Mouse (Mus musculus) MEL (cell line): ENCODE results near the gene Kcnh7. TPM values are rescaled to one million over a fixed set of nuclear protein-coding genes. Genes with fewer than 3 reads are reported as not detected.

Experiments used
- DNase-seq: peaks from one replicate; pipeline ENCODE4 v3.0.0; 2011; ENCODE audit warnings: low read depth, low spot score
- H3K27ac ChIP-seq: 2 replicates; pipeline ENCODE4 v1.5.1; 2012; ENCODE audit warnings: low read depth, mild to moderate bottlenecking, control low read depth, low read length, moderate library complexity; ENCODE audit not compliant: control insufficient read depth
- H3K27me3 ChIP-seq, 2 experiments: fragments of 150-350 bp in 1 of 2; sonication (generic) in 1 of 2; 2 replicates each; pipeline ENCODE4 v1.6.1; 2012; ENCODE audit warnings: low read length in 2 of 2, mild to moderate bottlenecking in 2 of 2, improper control_type of control experiment in 1 of 2, moderate library complexity in 1 of 2; ENCODE audit not compliant: insufficient read depth in 2 of 2, control insufficient read depth in 1 of 2
- H3K36me3 ChIP-seq, 2 experiments: 2 replicates each; pipeline ENCODE4 v1.6.1; 2012 to 2014; ENCODE audit warnings: low read length in 2 of 2, improper control_type of control experiment in 1 of 2, inconsistent platforms in 1 of 2, mild to moderate bottlenecking in 1 of 2; ENCODE audit not compliant: insufficient read depth in 2 of 2, control insufficient read depth in 1 of 2
- H3K4me1 ChIP-seq, 2 experiments: fragments of 150-350 bp in 1 of 2; sonication (generic) in 1 of 2; 2 replicates each; pipeline ENCODE4 v1.6.1; 2012; ENCODE audit warnings: low read length in 2 of 2, improper control_type of control experiment in 1 of 2, mild to moderate bottlenecking in 1 of 2; ENCODE audit not compliant: insufficient read depth in 2 of 2, control insufficient read depth in 1 of 2
- H3K4me3 ChIP-seq, 2 experiments: fragments of 150-350 bp in 1 of 2; sonication (generic) in 1 of 2; 2 replicates each; pipeline ENCODE4 v1.5.1; 2012; ENCODE audit warnings: low read depth in 2 of 2, low read length in 2 of 2, mild to moderate bottlenecking in 2 of 2, moderate library complexity in 2 of 2, control low read depth in 1 of 2, improper control_type of control experiment in 1 of 2; ENCODE audit not compliant: control insufficient read depth in 1 of 2, insufficient read depth in 1 of 2
- H3K79me2 ChIP-seq: 2 replicates; pipeline ENCODE4 v1.6.1; 2012; ENCODE audit warnings: mild to moderate bottlenecking, low read length, moderate library complexity; ENCODE audit not compliant: control insufficient read depth, poor library complexity, insufficient read depth
- H3K9ac ChIP-seq: 2 replicates; pipeline ENCODE4 v1.6.1; 2012; ENCODE audit warnings: low read depth, mild to moderate bottlenecking, control low read depth, low read length, moderate library complexity; ENCODE audit not compliant: control insufficient read depth, poor library complexity, severe bottlenecking
- H3K9me3 ChIP-seq: fragments of 150-350 bp; sonication (generic); replicated peaks from 2 replicates; pipeline ENCODE4 v1.6.1; 2012; ENCODE audit warnings: mild to moderate bottlenecking, low read length, improper control_type of control experiment, moderate library complexity; ENCODE audit not compliant: insufficient read depth
- CHD1 ChIP-seq: IDR thresholded peaks from 2 replicates; pipeline ENCODE4 v1.6.1; 2012; ENCODE audit warnings: low read depth, mild to moderate bottlenecking, inconsistent platforms, low read length, improper control_type of control experiment
- CTCF ChIP-seq, 3 experiments: IDR thresholded peaks in 2 of 3; conservative IDR thresholded peaks in 1 of 3; 2 replicates each; pipeline ENCODE4 v1.5.1; 2011 to 2012; ENCODE audit warnings: low read length in 3 of 3, low read depth in 2 of 3, mild to moderate bottlenecking in 2 of 3, improper control_type of control experiment in 1 of 3, inconsistent platforms in 1 of 3, mixed read lengths in 1 of 3, moderate library complexity in 1 of 3; ENCODE audit not compliant: control insufficient read depth in 1 of 3, insufficient read depth in 1 of 3, poor library complexity in 1 of 3, severe bottlenecking in 1 of 3
- ELF1 ChIP-seq: IDR thresholded peaks from 2 replicates; pipeline ENCODE4 v1.6.1; 2014; ENCODE audit warnings: low read depth, mild to moderate bottlenecking, inconsistent platforms, low read length, improper control_type of control experiment, moderate library complexity
- GABPA ChIP-seq: IDR thresholded peaks from 2 replicates; pipeline ENCODE4 v1.6.1; 2012; ENCODE audit warnings: low read depth, mild to moderate bottlenecking, inconsistent platforms, low read length, improper control_type of control experiment, moderate library complexity
- MAFK ChIP-seq: IDR thresholded peaks from 2 replicates; pipeline ENCODE4 v1.6.1; 2011; ENCODE audit warnings: low read depth, mild to moderate bottlenecking, low read length, improper control_type of control experiment, borderline replicate concordance
- MYC ChIP-seq: IDR thresholded peaks from 2 replicates; pipeline ENCODE4 v1.6.1; 2011; ENCODE audit warnings: low read depth, mild to moderate bottlenecking, low read length, improper control_type of control experiment, moderate library complexity
- POLR2AphosphoS5 ChIP-seq: IDR thresholded peaks from 2 replicates; pipeline ENCODE4 v1.6.1; 2012; ENCODE audit warnings: low read depth, borderline replicate concordance, mild to moderate bottlenecking, inconsistent platforms, low read length, moderate library complexity, mixed read lengths
- TCF12 ChIP-seq: IDR thresholded peaks from 2 replicates; pipeline ENCODE4 v1.6.1; 2014; ENCODE audit warnings: low read depth, mild to moderate bottlenecking, inconsistent platforms, low read length, improper control_type of control experiment, moderate library complexity
- USF1 ChIP-seq: IDR thresholded peaks from 2 replicates; pipeline ENCODE4 v1.6.1; 2014; ENCODE audit warnings: low read depth, mild to moderate bottlenecking, inconsistent platforms, low read length, improper control_type of control experiment, moderate library complexity
- USF2 ChIP-seq, 2 experiments: IDR thresholded peaks; 2 replicates each; pipeline ENCODE4 v1.6.1; 2011 to 2012; ENCODE audit warnings: improper control_type of control experiment in 2 of 2, low read length in 2 of 2, borderline replicate concordance in 1 of 2, inconsistent platforms in 1 of 2, low read depth in 1 of 2, mild to moderate bottlenecking in 1 of 2; ENCODE audit not compliant: insufficient read depth in 1 of 2
- ZC3H11A ChIP-seq: IDR thresholded peaks from 2 replicates; pipeline ENCODE4 v1.6.1; 2012; ENCODE audit warnings: low read depth, mild to moderate bottlenecking, inconsistent platforms, low read length, improper control_type of control experiment
- ZMIZ1 ChIP-seq: IDR thresholded peaks from 2 replicates; pipeline ENCODE4 v1.6.1; 2012; ENCODE audit warnings: low read depth, mild to moderate bottlenecking, inconsistent platforms, low read length, improper control_type of control experiment, moderate library complexity
- ZNF384 ChIP-seq: IDR thresholded peaks from 2 replicates; pipeline ENCODE4 v1.6.1; 2012; ENCODE audit warnings: low read depth, mild to moderate bottlenecking, inconsistent platforms, low read length, improper control_type of control experiment
- polyA plus RNA-seq, 2 experiments: library from polyadenylated mRNA; stranded (reverse) in 1 of 2; unstranded in 1 of 2; fragments of >175 nt in 1 of 2; fragments of >200 nt in 1 of 2; gene quantifications; 2 replicates each; pipeline versions ENCODE4 v1.2.1 to v1.2.4; 2012; ENCODE audit warnings: low replicate concordance in 2 of 2, low read depth in 1 of 2; ENCODE audit not compliant: insufficient read length in 2 of 2, insufficient read depth in 1 of 2, missing spikeins in 1 of 2
- total RNA-seq: library from RNA; depleted of rRNA; stranded (reverse); fragments of 300-350 nt; gene quantifications from 2 replicates; pipeline ENCODE4 v1.2.3, GENCODE M21; 2012

The Kcnh7 gene
- total and polyA plus RNA-seq, 3 experiments, result under 0.01 to 0.13 TPM; not detected in 1

GRCm38 (mm10) chr2:62743098-62743497 lies 441.0 kb downstream of the Kcnh7 start:
- no peaks in the 10 kb centered on the region for H3K36me3 ChIP-seq
- no peak for DNase-seq
- TF ChIP-seq USF1 (no peak), CHD1 (no peak), GABPA (no peak)
- H3K27ac ChIP-seq, result no peak overlapping the region
- no peaks in the 10 kb centered on the region for H3K9me3 ChIP-seq
- no peaks in the 10 kb centered on the region for H3K27me3 ChIP-seq
- H3K9ac ChIP-seq, result no peak overlapping the region
- no peaks in the 10 kb centered on the region for H3K79me2 ChIP-seq
- no peak overlapping the region for H3K4me3 ChIP-seq
- no peaks in the 10 kb centered on the region for H3K4me1 ChIP-seq

DNA sequence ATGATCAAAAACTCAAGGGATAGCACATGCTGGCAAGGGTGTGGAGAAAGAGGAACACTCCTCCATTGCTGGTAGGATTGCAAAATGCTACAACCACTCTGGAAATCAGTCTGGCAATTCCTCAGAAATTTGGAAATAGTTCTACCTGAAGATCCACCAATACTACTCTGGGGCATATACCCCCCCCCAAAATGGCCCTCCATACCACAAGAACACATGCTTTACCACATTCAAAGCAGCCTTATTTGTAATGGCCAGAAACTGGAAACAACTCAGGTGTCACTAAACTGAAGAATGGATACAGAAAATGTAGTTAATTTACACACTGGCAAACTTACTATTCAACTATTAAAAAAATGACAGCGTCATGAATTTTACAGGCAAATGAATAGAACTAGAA lies 453.4 kb downstream of the Kcnh7 start:
- Histone ChIP-seq H3K9me3 (no peaks in the 10 kb centered on the region), H3K4me1 (no peaks in the 10 kb centered on the region), H3K36me3 (no peaks in the 10 kb centered on the region), H3K27ac (no peak overlapping the region), H3K9ac (no peak overlapping the region), H3K27me3 (peaks cover 0 to 2% of the 10 kb centered on the region in 2 experiments; a peak in 1 of 4 replicates), H3K4me3 (no peak overlapping the region)
- no peak for TF ChIP-seq MYC
- TF ChIP-seq CHD1, result no peak
- TF ChIP-seq GABPA, result no peak
- TF ChIP-seq USF2 (IDR thresholded peaks at IDR 0.05; ENCODE audit: borderline replicate concordance in 1 of 2, insufficient read depth in 1 of 2, low read depth in 1 of 2, low read length in 2 of 2), result no peak
- no peak for TF ChIP-seq MAFK
- no peak for TF ChIP-seq ZMIZ1
- TF ChIP-seq TCF12, result no peak
- TF ChIP-seq ELF1, result no peak
- TF ChIP-seq CTCF (IDR thresholded peaks at IDR 0.05 in 2 of 3, conservative IDR thresholded peaks at IDR 0.05 in 1 of 3; ENCODE audit: control insufficient read depth in 1 of 3, insufficient read depth in 1 of 3, low read depth in 2 of 3, low read length in 3 of 3, poor library complexity in 1 of 3, severe bottlenecking in 1 of 3), result no peak
- TF ChIP-seq ZNF384, result no peak
- TF ChIP-seq ZC3H11A, result no peak
- TF ChIP-seq, all 39 proteins: peak for 0
- no peaks in the 10 kb centered on the region for H3K79me2 ChIP-seq
- no peak for DNase-seq

DNA sequence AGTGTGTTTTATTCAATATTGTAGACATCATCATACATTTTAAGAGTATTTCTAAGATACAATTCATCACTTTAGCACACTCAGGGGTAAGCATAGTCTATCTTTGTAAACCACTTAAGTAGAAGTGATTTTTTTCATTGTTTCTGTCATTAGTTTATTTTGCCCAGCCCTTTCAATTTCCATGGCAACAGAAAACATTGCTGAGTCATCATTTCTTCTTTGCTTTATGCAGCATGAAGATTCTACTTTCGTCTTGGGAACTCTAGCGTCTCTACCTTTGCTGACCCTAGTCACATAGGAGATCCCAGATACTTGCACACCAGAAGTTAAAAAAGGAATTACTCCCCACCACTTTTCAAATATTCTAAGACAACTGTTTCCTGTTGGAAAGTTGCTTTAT lies 456.4 kb downstream of the Kcnh7 start:
- no peak overlapping the region for H3K4me3 ChIP-seq
- no peak overlapping the region for H3K9ac ChIP-seq
- peak; percentile 78; the same call in 1 of the 2 replicates for TF ChIP-seq MAFK
- TF ChIP-seq POLR2AphosphoS5, result no peak
- TF ChIP-seq, all 39 proteins: peak for 1
- Histone ChIP-seq H3K4me1 (no peaks in the 10 kb centered on the region), H3K27ac (no peak overlapping the region), H3K36me3 (no peaks in the 10 kb centered on the region), H3K9me3 (no peaks in the 10 kb centered on the region), H3K27me3 (peaks cover 0 to 5% of the 10 kb centered on the region in 2 experiments; a peak in 2 of 4 replicates), H3K79me2 (no peaks in the 10 kb centered on the region)
- DNase-seq, result no peak
